Mouse (Mus musculus): ENCODE results near the gene Mrpl49.
A peak's percentile ranks its signal among the peaks of the same experiment; 100 is the strongest.

The Mrpl49 gene

GRCm38 (mm10) chr19:6037695-6038094, 19.9 kb downstream of the Mrpl49 start:
- DNase-seq (ENCODE audit: low spot score in 2 of 2): no peak

GRCm38 (mm10) chr19:6035966-6036585, 21.5 kb downstream of the Mrpl49 start:
- DNase-seq (ENCODE audit: low spot score in 2 of 2): no peak

GRCm38 (mm10) chr19:6030520-6031280, 26.9 kb downstream of the Mrpl49 start:
- DNase-seq (ENCODE audit: low spot score in 2 of 2): no peak

- no peak for DNase-seq (ENCODE audit: low spot score in 2 of 2)
Measured at GRCm38 (mm10) chr19:6029426-6029825, 28.2 kb downstream of the Mrpl49 start.

GRCm38 (mm10) chr19:6028991-6029390, 28.6 kb downstream of the Mrpl49 start:
- no peak for DNase-seq (ENCODE audit: low spot score in 2 of 2)

GRCm38 (mm10) chr19:6023930-6024329, 33.7 kb downstream of the Mrpl49 start:
- DNase-seq (ENCODE audit: low spot score in 2 of 2): no peak

- no peak for DNase-seq (ENCODE audit: low spot score in 2 of 2)
Measured at GRCm38 (mm10) chr19:6023059-6023458, 34.5 kb downstream of the Mrpl49 start.

- no peak for DNase-seq (ENCODE audit: low spot score in 2 of 2)
Measured at GRCm38 (mm10) chr19:6020276-6020675, 37.3 kb downstream of the Mrpl49 start.

GRCm38 (mm10) chr19:6018142-6019089, 39.2 kb downstream of the Mrpl49 start:
- DNase-seq (ENCODE audit: low spot score in 2 of 2): peak; percentile 90 to 91

GRCm38 (mm10) chr19:6016532-6016931, 41.1 kb downstream of the Mrpl49 start:
- peak in 1 of 2 experiments; percentile 7 for DNase-seq (ENCODE audit: low spot score in 2 of 2)

- DNase-seq (ENCODE audit: low spot score in 2 of 2): peak; percentile 73 to 75
Measured at GRCm38 (mm10) chr19:6015511-6016315, 41.9 kb downstream of the Mrpl49 start, which contains the start of gene Capn1. Gene Capn1, minus strand, starts transcription at chr19:6015897.

- DNase-seq (ENCODE audit: low spot score in 2 of 2): peak in 1 of 2 experiments; percentile 5
Measured at GRCm38 (mm10) chr19:6014991-6015510, 42.5 kb downstream of the Mrpl49 start.

GRCm38 (mm10) chr19:6013691-6014090, 43.9 kb downstream of the Mrpl49 start:
- no peak for DNase-seq (ENCODE audit: low spot score in 2 of 2)

- no peak for DNase-seq (ENCODE audit: low spot score in 2 of 2)
Measured at GRCm38 (mm10) chr19:6009137-6009536, 48.4 kb downstream of the Mrpl49 start.

- no peak for DNase-seq (ENCODE audit: low spot score in 2 of 2)
Measured at GRCm38 (mm10) chr19:6007013-6007412, 50.6 kb downstream of the Mrpl49 start.

- no peak for DNase-seq (ENCODE audit: low spot score in 2 of 2)
Measured at GRCm38 (mm10) chr19:6005541-6005940, 52.0 kb downstream of the Mrpl49 start.
